Mouse (Mus musculus) embryo, embryonic 10.5 days (tissue): ENCODE results near the gene Tmem56.

Experiments used
- DNase-seq: peaks from one replicate; pipeline ENCODE4 v3.0.0-alpha.2; 2015; ENCODE audit warnings: low spot score

Gene Tmem56

DNA sequence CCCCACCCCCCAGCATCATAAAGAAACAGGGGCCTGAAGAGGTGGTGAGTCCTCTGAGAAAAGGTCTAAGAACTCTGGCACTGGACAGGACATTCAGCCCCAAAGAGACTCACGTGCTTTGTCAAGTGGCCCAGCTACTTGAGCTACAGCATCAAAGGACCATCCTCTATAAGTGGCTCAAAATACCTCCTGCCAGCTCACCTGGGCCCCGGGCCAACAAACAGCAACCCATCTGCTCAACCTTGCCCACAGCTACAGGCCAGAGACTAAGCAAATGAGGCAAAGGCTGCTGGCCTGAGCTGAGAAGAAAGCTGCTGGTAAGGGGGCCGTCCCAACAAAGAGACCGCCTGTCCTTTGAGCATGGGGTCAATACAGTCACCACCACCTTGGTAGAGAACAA is 5.3 kb downstream of the Tmem56 start:
- DNase-seq, result no peak

DNA sequence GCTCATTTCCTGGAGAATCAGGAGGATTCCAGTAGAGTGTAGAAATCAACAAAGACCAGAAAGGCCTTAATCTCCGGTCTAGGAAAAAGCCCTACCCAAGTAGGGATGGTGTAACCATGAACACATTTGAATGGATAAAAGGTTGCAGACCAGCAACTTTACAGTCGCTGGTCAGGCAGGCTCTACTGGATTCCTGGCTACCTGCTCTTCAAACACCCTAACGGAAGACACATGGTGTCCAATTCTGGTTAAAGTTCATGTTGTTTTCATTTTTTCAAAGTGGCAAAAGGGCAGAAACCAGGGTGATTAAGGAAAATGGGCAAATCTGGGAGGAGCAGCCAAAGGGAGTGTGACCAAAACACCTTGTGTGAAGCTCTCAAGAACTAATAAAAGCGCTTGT is 5.9 kb downstream of the Tmem56 start:
- DNase-seq, result no peak

- DNase-seq, result no peak
Measured at GRCm38 (mm10) chr3:121274010-121274409, 8.9 kb downstream of the Tmem56 start.

DNA sequence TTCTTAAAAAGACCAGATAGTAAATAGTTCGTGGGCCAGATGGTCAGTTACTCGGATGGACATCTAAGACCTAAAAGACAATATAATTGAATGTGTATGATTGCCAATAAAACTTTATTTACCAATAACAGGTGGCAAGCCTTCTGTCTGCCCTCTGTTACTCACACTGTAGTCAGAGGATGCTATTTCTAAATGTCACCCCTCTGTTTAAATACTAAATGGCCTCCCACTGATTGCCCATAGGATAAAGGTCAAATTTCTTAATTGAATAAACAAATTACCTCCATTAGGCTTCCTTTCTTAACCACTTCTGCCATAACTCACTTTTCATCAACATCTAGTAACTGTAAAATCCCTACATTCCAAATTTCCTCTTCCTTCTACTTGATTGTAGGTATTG is 10.3 kb downstream of the Tmem56 start:
- no peak for DNase-seq

- DNase-seq, result no peak
Measured at GRCm38 (mm10) chr3:121267283-121267682, 15.6 kb downstream of the Tmem56 start.

- DNase-seq, result no peak
Measured at GRCm38 (mm10) chr3:121264242-121264641, 18.7 kb downstream of the Tmem56 start.

DNA sequence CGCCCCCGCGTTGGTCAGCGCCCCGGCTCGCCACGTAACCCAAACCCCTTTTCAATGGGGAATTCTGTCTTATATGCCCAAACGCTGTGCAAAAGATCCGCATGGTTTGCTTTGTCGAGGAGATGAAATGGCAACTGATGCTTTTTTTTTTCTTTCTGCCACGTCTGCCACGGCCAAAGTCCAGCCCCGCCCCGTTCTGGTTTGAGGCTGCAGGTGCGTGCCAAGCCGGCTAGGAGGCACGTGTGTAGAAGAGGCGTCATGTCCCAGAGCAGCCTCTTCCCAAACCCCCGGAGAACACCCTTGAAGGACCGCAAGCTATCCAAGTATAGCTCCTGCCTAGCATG is 19.7 kb downstream of the Tmem56 start:
- DNase-seq, result peak; percentile 56

DNA sequence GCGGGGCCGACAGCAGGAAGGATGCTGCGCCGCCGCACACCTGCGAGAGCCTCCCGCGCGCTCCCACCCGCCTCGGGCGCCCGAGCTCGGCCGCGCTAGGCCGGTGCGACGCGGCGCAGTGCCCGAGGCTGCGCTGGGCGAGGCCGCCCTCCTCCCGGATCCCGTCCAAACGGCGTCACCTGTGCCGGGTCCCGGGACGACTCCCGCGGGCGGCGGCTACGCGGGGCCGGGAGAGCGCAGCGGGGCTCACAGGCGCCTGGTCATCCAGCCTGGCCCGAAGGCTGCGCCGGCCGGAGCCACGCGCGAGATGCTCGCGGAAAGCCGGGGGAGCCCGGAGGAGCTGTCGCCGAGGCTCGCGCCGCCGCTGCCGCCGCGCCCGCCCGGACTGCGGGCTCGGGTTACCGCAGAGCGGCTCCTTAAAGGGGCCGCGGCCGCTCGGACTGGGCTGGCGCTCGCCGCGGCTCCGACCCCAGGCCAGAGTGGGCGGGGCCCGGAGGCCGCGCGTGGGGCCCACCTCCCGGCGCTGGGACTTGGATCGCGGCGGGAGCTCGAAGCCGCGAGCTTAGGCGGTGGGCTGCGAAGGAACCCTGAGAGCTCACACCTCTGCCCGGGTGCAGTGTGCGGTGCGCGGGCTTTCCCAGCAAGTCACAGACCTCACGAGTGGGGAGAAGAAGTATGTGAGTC is 20.2 kb downstream of the Tmem56 start:
- DNase-seq, result peak; percentile 78

GRCm38 (mm10) chr3:121261939-121262520 is 20.9 kb downstream of the Tmem56 start:
- DNase-seq, result peak; percentile 28

- no peak for DNase-seq
Measured at GRCm38 (mm10) chr3:121261251-121261650, 21.6 kb downstream of the Tmem56 start.

DNA sequence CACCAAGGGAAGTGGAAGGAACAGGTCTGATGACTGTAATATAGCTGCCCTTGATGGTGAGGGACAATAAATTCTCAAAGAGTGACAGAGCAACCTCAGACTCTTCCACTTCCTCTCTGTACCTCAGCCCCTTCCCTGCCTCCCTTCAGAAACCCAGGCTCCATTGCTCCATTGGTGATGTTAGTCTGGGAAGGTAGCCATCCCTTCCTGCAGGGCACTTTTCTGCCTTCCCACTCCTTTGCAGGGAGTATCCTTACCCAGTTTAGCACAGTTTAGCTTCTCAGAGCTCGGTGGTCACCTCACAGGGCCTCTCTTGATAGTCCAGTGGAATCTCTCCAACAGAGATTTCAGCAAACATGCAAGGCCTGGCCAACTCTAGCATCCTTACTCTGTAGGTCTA is 22.1 kb downstream of the Tmem56 start:
- DNase-seq, result no peak

GRCm38 (mm10) chr3:121260041-121260440 is 22.9 kb downstream of the Tmem56 start:
- DNase-seq, result no peak

DNA sequence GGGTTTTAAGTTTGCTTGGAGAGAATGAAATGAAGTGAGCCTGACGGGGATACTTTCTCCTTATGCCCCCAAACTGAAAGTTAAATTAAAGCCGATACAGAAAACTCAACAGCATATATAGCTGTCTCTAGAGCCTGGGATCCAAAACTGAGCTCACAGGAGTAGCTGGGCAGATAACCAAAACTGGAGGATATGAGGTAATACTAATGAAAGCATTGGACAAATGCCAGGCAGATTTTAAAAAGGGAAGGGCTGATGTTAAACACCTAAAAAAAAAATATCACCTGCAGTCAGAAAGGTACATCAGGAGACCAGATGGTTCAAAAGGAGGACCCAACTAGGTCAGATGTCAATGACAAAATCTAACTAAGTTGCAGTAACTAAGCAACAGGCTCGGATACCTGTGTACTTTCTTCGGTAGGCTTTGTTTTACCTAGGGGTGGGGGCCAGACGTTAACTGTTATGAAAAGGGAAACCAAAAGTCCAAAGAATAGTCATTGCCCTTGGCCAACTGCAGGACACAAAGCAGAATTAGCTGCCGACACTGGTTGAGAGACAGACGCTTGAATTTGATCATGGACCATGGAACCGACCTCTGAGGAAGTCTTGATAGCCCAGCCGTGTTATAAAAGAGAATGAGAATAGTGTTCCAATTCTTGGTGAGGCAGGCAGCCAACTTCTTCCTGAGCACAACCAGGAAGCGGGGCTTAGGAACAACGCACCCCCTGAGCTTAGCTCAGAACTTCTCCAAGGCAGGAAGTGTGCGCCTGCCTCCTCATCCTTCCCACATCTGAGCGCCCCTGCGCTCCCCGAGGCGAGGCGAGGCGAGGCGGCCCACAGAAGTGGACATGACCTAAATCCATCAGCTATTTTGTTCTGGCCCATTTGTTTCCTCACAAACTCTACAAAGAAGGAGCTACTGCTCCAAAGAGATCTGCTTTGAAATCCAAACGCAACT is 24.1 kb downstream of the Tmem56 start:
- DNase-seq, result no peak

GRCm38 (mm10) chr3:121257418-121257817 is 25.5 kb downstream of the Tmem56 start:
- DNase-seq, result no peak

GRCm38 (mm10) chr3:121256131-121256530 is 26.8 kb downstream of the Tmem56 start:
- no peak for DNase-seq

GRCm38 (mm10) chr3:121255501-121255900 is 27.4 kb downstream of the Tmem56 start:
- no peak for DNase-seq

DNA sequence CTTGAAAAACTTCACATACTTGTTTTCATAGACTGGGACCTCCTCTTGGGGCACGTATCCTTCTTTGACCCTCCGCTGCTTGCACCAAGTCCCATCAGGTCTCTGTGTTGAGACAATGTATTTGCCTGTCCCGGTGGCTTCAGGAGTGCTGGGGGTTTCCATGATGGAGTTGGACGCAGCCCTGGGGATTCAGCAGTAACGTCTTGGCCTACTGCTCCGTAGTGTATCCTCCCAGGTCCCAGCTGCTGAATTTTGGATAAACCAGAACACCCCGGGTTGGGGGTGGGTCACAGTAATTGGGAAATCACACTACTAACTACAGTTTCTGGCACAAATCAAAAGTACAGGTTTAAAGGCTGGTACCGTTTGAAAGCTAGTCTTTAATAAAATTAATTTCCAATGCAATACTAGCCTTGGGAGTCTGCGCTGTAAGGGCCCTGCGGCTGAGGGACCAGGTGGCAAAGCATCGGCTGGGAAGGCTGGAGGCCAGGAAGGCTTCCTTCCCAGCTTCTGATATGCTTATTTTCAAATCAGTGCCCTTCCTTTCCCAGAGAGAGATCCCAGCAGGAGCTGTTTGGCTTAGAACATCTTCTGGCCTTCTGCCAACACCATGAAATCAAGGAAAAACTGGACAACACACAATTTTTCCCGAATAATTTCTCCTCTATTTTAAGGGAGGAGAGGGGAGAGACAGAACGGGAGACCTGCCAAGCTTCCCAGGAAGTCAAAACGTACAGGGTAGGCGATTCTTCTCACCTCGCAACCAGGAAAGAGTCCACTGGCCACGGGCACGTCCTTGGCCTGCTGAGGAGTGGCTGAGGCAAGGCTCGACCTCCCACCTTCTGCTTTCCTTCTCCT is 32.1 kb downstream of the Tmem56 start:
- no peak for DNase-seq

DNA sequence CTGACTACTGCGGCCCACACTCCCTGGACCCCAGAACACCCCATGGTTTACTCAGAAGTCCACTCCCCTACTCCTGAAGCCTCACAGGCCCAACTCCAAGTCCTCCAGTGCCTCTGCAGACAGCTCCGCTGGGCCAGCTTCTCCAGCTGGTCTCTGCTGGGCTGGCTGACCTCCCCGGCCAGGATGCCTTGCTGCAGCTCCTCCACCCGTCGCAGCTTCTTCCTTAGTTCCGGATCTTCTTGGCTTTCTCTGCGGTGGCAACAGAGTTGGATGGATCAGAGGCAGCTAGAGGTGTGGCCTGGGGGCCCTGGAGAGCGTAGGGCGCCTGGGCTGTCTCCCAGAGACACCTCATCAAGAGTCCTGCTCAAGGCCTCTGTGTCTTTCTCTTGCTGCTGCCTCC is 32.9 kb downstream of the Tmem56 start:
- no peak for DNase-seq

DNA sequence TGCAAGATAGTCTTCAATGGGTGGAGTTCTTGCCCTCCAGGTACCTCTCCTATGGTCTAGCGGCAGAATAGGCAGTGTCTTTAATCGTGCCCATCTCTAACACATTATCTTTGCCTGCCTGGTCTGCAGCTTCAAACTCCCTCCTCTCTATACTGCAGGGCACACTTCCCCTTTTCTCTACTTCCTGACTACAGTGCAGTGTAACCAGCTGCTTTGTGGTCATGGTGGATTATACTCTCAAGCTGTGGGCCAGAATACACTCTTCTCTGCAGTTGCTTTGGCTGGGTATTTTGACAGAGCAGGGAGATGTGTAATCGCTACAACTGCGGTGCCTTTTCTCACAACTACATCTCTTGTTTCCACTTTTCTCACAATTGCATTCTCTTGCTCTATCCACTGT is 40.0 kb downstream of the Tmem56 start:
- DNase-seq, result peak; percentile 22

DNA sequence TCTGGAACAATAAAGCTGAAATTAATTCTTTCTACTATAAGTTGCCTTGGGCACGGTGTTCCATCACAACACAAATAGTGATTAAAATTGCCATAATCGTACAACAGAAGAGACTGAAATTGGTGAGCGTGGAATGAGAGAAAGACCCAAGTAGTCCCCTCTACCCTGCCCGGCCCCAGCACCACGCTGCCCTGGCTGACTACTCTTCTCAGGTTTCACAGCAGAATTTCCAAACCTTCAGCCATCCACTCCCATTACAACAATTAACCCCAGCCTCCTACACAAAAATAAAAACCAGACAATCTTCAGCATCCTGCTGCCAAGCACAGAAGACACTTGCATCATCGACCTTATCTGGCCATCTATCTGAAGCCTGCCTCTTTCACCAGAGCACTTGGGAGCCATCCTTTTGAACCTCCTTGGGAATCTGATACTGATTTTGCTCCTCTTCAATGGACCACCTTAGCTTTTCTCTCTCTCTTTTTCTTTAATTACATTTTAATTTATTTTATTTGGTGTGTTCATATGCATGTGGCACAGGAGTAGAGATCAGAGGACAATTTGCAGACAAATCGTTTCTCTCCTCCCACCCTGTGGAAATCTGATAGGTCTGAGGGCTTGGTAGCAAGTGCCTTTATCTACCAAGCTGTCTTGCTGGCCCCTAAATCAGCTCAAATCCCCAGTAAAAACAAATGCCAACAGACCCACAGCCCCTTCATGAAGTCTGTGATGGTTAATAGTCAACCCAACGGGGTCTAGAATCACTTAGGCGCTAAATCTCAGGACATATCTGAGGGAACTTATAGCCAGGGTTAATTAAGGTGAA is 40.6 kb downstream of the Tmem56 start:
- peak; percentile 35 for DNase-seq

GRCm38 (mm10) chr3:121240362-121241040 is 42.4 kb downstream of the Tmem56 start:
- peak; percentile 51 for DNase-seq
